Mouse (Mus musculus): ENCODE results near the gene Arl8a. TPM values are rescaled to one million over a fixed set of nuclear protein-coding genes. Genes with fewer than 3 reads are reported as not detected.

Arl8a gene
- 28.0 TPM for polyA plus RNA-seq (2014; fragmentation: Illumina TruSeq; extraction: RNeasy Lipid Tissue Mini Kit (QIAGEN cat#74804); ENCODE audit: low read depth, low replicate concordance)

GRCm38 (mm10) chr1:135146077-135146945 is at the start of gene Arl8a:
Gene Arl8a, plus strand, starts transcription at chr1:135146824.

GRCm38 (mm10) chr1:135105124-135105523 is 41.5 kb upstream of the Arl8a start, which contains the start of gene Lgr6:
Gene Lgr6, minus strand, starts transcription at chr1:135105276.

GRCm38 (mm10) chr1:135132473-135132872 is 14.2 kb upstream of the Arl8a start, which contains the start of gene Ptpn7:
Gene Ptpn7, plus strand, starts transcription at chr1:135132700.

GRCm38 (mm10) chr1:135167435-135167834 is 20.8 kb downstream of the Arl8a start, which contains the start of gene Gpr37l1:
Gene Gpr37l1, minus strand, starts transcription at chr1:135167681.

Other genes with a start within 250 kb of the Arl8a start
- 103 TPM for gene Ppp1r12b, start 190.9 kb upstream of the Arl8a start, polyA plus RNA-seq (2014; fragmentation: Illumina TruSeq; extraction: RNeasy Lipid Tissue Mini Kit (QIAGEN cat#74804); ENCODE audit: low read depth, low replicate concordance)
- 6.2 TPM for gene Ube2t, start 184.3 kb upstream of the Arl8a start, polyA plus RNA-seq (2014; fragmentation: Illumina TruSeq; extraction: RNeasy Lipid Tissue Mini Kit (QIAGEN cat#74804); ENCODE audit: low read depth, low replicate concordance)
- gene Lgr6, start 41.5 kb upstream of the Arl8a start, polyA plus RNA-seq (2014; fragmentation: Illumina TruSeq; extraction: RNeasy Lipid Tissue Mini Kit (QIAGEN cat#74804); ENCODE audit: low read depth, low replicate concordance), result 24.1 TPM
- gene Ptpn7, start 14.1 kb upstream of the Arl8a start, polyA plus RNA-seq (2014; fragmentation: Illumina TruSeq; extraction: RNeasy Lipid Tissue Mini Kit (QIAGEN cat#74804); ENCODE audit: low read depth, low replicate concordance), result 0.86 TPM
- gene Gpr37l1, start 20.9 kb downstream of the Arl8a start, polyA plus RNA-seq (2014; fragmentation: Illumina TruSeq; extraction: RNeasy Lipid Tissue Mini Kit (QIAGEN cat#74804); ENCODE audit: low read depth, low replicate concordance), result 1.2 TPM
- not detected for gene Elf3, start 111.7 kb downstream of the Arl8a start, polyA plus RNA-seq (2014; fragmentation: Illumina TruSeq; extraction: RNeasy Lipid Tissue Mini Kit (QIAGEN cat#74804); ENCODE audit: low read depth, low replicate concordance)
- gene Rnpep, start 137.3 kb downstream of the Arl8a start, polyA plus RNA-seq (2014; fragmentation: Illumina TruSeq; extraction: RNeasy Lipid Tissue Mini Kit (QIAGEN cat#74804); ENCODE audit: low read depth, low replicate concordance), result 30.7 TPM
- gene Timm17a, start 167.0 kb downstream of the Arl8a start, polyA plus RNA-seq (2014; fragmentation: Illumina TruSeq; extraction: RNeasy Lipid Tissue Mini Kit (QIAGEN cat#74804); ENCODE audit: low read depth, low replicate concordance), result 236 TPM
- 5.8 TPM for gene Lmod1, start 178.0 kb downstream of the Arl8a start, polyA plus RNA-seq (2014; fragmentation: Illumina TruSeq; extraction: RNeasy Lipid Tissue Mini Kit (QIAGEN cat#74804); ENCODE audit: low read depth, low replicate concordance)
- gene Shisa4, start 228.4 kb downstream of the Arl8a start, polyA plus RNA-seq (2014; fragmentation: Illumina TruSeq; extraction: RNeasy Lipid Tissue Mini Kit (QIAGEN cat#74804); ENCODE audit: low read depth, low replicate concordance), result 7.9 TPM